Mouse (Mus musculus) activated CD4-positive, CD25-positive, alpha-beta regulatory T cell, adult 4 months (primary cell): Measurements from ENCODE around the gene Clec2g. TPM values are rescaled to one million over a fixed set of nuclear protein-coding genes. Genes with fewer than 3 reads are reported as not detected.
"Not testable (repeated sequence)": the region's sequence is repeated elsewhere in the genome, so short reads cannot be mapped to it uniquely, and the experiment has no call there.

ENCODE experiments used
- ATAC-seq: one replicate; pipeline ENCODE4 v1.8.0; 2017
- polyA plus RNA-seq, 2 experiments: library from polyadenylated mRNA; unstranded; fragments of 100-300 nt; shearing (Covaris generic); gene quantifications; one replicate each; pipeline ENCODE4 v1.2.1; 2017

Gene Clec2g
- polyA plus RNA-seq: 1 to 10 TPM in 1 of 2 experiments, not detected in 1; 3.7 TPM

DNA sequence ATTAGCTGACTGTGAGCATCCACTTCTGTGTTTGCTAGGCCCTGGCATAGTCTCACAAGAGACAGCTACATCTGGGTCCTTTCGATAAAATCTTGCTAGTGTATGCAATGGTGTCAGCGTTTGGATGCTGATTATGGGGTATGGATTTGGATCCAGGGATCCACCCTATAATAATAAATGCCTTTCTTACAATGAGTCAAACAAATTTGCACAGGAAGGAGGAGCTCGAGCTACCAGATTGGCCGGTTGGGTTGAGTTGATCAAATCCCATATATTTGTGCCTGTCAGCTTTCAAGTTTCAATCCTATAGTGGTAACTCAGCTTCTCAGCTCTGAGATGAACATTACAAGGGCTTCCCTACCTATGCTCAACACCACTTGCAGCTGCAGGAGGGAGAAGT, at the start of gene Clec2g:
Gene Clec2g, plus strand, starts transcription at position 301 of the 400 bp plus-strand sequence.
- not testable (repeated sequence) for ATAC-seq

DNA sequence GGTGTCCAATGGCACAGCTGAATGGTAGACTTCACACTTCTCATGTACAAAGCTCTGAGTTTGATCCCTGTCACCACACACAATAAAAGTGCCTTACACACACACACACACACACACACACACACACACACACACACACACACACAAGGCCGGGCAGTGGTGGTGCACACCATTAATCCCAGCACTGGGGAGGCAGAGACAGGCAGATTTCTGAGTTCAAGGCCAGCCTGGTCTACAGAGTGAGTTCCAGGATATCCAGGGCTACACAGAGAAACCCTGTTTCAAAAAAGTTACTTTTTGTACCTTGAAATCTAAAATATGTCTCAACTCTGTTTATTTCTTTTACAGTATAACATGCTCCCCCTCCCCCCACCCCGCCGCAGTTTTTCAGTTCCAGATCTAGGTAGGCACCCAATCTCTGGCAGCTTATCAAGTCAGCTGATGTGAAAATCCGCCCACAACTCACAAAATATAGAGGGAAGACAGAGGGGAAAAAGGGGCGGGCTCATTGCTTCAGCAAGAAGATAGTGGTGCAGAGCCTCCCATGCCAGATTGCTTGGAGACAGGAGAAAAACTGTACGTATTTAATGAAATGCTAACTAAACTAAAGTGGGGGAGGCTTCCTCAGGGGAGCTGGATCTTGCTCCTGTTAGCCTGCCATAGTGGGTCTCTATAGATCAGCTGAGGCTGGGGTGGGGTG, 46.9 kb upstream of the Clec2g start, which contains the start of gene Clec2i:
Gene Clec2i, plus strand, starts transcription at position 498 of the 700 bp plus-strand sequence.
- ATAC-seq: peak; percentile 65

GRCm38 (mm10) chr6:128888834-128889233, 45.3 kb upstream of the Clec2g start:
- ATAC-seq: peak; percentile 78

DNA sequence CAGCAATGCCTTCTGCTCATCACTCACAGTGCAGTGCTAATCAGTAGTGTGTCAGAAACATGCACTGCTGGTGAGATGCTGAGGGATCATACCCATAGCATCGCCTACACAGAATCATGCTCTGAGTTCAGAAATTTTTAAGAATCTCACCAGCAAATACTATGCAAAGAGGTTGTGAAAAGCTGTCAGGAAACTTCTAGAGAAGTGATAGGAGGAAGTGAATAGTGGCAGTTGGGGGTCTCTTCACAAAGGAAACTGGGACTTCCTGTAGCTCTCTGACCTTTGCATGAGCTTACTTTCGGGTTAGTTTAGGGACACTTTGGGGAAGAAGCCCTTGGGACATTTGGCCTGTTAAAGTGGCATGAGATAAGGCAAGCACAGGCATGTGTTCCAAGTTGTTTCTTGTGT, 43.2 kb upstream of the Clec2g start, which contains the start of gene BC035044:
Gene BC035044, minus strand, starts transcription at position 179 of the 408 bp plus-strand sequence.
- no peak for ATAC-seq

GRCm38 (mm10) chr6:128895404-128896001, 38.7 kb upstream of the Clec2g start:
- ATAC-seq: no peak

GRCm38 (mm10) chr6:128900044-128900443, 34.1 kb upstream of the Clec2g start:
- ATAC-seq: no peak

- ATAC-seq: not testable (repeated sequence)
Observed at GRCm38 (mm10) chr6:128900796-128901552, 33.2 kb upstream of the Clec2g start.

- ATAC-seq: no peak
Observed at GRCm38 (mm10) chr6:128913598-128914254, 20.5 kb upstream of the Clec2g start.

GRCm38 (mm10) chr6:128917322-128917721, 16.9 kb upstream of the Clec2g start:
- ATAC-seq: no peak

DNA sequence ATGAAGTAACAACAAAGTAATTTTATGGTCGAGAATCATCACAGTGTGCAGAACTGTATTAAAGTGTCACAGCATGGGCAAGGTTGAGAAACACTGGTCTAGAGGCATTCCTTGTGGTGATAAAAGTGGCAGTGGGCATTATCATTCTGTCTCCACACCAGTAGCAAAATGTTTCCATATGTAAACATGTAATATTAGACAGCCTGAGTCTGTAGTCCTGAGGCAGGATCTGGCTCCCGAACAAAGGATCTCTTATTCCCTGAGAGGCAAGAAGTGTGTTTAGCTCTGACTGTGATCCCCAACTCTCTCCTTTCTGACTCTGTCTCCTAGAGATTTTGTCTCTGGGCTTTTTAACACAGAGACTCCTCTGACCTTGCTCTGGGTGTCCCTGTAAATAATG, 1.1 kb upstream of the Clec2g start:
- ATAC-seq: no peak

- ATAC-seq: not testable (repeated sequence)
Observed at GRCm38 (mm10) chr6:128935889-128936665, 1.9 kb downstream of the Clec2g start.

- ATAC-seq: no peak
Observed at GRCm38 (mm10) chr6:128941646-128942421, 7.7 kb downstream of the Clec2g start.

- ATAC-seq: no peak
Observed at GRCm38 (mm10) chr6:128945564-128945963, 11.4 kb downstream of the Clec2g start.

DNA sequence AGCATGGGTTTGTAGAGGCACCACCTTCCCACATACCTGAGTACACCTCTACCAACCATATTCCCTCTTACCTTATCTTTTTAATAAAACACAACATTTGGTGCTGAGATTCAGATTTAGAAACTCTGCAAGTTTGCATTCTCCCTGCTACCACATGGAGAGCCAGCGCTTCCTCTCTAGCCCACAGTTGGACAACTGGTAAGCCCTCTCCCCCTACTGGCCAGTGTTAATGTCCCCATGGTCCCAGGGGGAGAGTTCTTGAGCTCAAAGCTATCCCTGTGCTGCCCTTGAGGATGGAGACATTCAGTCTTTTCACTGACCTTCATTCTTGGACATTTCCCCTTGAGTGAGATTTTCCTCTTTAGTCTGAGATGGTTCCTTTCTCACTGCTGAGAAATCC, 26.9 kb downstream of the Clec2g start:
- ATAC-seq: no peak

DNA sequence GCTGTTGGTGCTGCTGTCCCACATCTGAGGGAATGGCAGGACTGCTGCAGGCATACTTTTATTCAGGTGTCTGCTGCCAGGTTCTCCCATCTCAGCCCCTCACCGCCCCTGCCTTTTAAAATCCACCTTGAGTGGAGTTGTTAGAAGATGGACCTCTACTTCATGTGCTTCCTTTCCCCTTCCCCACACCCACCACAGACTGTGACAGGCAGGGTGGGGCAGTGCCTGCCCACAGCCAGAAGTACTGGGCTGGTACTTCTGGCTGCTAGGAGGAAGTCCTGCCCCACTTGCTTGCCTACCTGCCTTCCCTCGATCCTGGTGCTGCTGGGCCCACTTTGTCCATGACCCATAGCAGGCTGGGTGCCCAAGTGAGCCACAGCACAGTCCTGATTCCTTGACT, 27.9 kb downstream of the Clec2g start:
- not testable (repeated sequence) for ATAC-seq

- peak; percentile 70 for ATAC-seq
Observed at GRCm38 (mm10) chr6:128964519-128964918, 30.3 kb downstream of the Clec2g start.

DNA sequence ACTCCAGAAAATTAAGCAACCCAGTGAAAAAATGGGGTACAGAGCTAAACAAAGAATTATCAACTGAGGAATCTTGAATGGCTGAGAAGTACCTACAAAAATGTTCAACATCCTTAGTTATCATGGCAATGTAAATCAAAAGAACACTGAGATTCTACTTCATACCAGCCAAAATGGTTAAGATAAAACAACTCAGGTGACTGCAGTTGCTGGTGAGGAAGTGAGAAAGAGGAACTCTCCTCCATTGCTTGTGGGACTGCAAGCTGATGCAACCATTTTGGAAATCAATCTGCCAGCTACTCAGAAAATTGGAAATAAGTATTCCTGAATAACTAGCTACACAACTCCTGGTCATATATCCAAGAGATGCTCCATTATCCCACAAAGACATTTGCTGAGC, 34.3 kb downstream of the Clec2g start:
- no peak for ATAC-seq

GRCm38 (mm10) chr6:128969741-128970140, 35.6 kb downstream of the Clec2g start:
- no peak for ATAC-seq

GRCm38 (mm10) chr6:128970508-128971393, 36.6 kb downstream of the Clec2g start:
- ATAC-seq: not testable (repeated sequence)
